Mouse (Mus musculus): ENCODE results near the gene Rasl12. TPM values are rescaled to one million over a fixed set of nuclear protein-coding genes. Genes with fewer than 3 reads are reported as not detected.

Rasl12 gene
- polyA plus RNA-seq (2012; rRNA removed), result 7.5 and 8.4 TPM in 2 replicates

DNA sequence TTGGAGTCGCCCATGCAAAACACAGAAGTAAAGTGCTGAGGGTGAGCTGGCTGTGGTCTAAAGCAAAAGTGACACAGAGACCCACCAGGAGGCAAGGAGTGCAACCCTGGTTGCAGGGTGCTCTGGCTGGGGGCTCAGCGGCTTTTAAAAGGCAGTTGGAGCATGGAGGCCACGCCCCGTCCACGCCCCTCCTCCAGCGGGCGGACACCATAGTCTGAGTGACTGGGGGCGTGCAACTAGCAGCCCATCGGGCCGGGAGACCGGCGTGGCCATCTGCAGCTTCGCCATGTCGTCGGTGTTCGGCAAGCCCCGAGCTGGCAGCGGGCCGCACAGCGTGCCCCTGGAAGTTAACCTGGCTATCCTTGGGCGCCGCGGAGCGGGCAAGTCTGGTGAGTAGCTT, at the start of gene Rasl12:
Gene Rasl12 (plus strand): TSS at position 228 of the 400 bp plus-strand sequence.

DNA sequence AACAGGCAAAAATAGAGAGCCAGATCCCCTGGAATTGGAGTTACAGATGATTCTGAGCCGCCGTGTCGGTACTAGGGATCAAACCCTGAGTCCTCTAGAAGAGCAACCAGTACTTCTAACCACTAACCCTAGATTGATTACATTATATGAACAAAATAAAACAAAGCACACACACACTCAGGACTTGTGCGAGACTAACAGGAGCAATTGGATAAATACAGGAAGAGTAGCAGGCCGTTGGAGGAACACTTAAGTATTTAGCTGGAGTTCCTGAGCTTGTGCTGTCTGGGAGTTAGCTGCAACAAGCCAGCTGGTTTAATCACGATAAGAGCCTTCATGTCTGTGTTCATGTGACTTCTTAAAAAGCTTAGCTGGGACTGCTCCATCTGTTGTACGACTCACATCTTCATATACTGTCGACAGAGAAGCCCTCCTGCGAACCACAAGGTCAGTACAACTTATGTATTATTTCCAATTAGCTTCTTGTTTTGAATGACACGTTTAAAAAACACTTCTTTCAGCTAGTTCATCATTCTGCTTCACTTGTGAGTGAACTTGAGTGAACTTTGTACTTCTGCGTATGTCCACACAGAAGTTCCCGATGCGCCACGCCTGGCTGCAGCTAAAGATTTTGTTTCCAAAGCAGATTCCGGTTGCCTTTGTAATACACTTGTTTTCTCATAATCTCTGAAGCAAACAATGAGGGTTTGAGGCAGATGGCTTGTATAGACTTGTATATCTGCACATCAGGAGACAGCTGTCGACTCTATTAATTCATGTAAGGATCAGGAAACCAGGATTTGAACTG, 37.5 kb upstream of the Rasl12 start, which contains the start of gene Ubap1l:
Gene Ubap1l (plus strand): TSS at position 401 of the 808 bp plus-strand sequence.

DNA sequence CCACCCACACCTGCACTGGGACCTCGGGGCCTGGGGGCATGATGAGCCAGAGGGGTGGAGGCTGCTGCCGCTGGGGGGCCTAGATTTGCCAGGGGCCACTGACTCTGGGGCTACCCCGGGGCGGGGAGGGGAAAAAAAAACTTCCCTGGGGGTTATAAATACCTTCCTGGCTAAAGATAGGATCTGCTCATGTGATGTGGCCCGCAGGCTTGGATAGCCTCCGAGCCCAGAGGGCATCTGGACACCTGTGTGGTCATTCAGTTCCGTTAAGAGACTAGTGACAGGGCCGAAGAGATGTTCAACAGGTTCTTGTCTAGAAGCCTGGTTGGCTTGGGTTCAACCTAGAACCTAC, 6.7 kb upstream of the Rasl12 start, which contains the start of gene Kbtbd13:
Gene Kbtbd13 (minus strand): TSS at position 40 of the 352 bp plus-strand sequence.

DNA sequence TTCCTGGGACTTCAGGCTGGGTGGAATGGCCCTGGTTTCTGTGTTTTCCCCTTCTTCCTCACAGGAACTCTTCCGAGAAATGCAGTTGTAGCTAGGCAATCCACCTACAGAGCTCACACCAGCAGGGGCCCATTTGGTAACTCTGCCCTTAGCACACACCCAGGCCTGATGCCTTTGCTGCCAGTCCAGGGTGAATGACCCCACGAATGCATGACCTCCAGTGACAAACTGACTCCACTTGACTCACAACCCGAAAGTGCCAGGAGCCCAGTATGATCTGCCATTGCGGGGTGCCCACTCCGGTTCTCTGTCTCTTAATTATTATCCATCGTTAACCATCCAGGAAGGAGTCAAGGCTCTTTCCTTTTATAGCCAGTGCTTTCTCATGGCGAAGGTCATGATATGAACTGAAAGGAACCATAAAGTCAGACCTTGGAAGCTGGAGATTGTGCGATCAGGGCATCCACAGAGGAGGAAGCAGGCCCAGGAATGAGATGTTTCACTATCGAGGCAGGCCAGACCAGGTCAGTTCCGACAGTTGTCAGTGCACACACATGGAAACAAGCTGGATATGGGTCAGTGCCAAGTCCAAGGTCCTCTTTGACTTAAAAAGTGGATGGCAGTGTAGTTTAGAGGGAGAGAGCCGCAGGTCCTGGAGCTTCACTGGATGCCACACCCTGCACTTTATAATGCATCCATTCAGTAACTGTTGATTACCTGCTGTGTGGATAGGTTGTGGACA, 24.6 kb downstream of the Rasl12 start, which contains the start of gene Slc51b:
Gene Slc51b (minus strand): TSS at position 196 of the 742 bp plus-strand sequence.

DNA sequence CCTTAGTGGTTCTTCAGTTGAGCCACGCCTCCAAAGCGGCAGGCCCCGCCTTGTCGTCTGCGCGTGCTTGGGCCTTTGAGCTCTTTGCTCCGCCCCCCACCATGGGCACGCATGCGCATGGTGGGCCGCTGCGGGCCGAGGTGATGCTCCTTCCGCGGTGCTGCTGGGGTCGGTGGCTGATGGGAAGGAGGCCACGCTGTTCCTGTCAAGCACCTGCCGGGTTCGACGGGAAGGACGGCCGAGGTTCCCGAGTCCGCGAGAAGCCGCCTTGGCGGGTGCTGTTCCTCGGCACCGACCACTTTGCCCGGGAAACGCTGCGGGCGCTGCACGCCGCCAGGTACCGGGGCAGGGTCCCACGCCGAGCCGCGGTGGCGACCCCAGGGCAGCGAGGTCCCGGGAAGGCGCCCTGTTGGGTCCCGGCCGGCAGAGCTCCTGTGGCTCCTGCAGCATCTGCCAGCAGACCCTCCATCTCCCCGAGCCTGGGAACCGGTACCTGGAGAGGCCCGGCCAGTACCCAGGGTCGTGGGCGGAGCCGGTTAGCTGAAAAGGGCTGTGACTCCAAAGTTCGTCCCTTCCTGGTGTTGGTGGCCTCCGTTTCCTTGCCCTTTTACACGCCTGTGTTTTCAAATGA, 37.5 kb downstream of the Rasl12 start, which contains the start of gene Mtfmt:
Gene Mtfmt (plus strand): TSS at position 112 of the 631 bp plus-strand sequence.

DNA sequence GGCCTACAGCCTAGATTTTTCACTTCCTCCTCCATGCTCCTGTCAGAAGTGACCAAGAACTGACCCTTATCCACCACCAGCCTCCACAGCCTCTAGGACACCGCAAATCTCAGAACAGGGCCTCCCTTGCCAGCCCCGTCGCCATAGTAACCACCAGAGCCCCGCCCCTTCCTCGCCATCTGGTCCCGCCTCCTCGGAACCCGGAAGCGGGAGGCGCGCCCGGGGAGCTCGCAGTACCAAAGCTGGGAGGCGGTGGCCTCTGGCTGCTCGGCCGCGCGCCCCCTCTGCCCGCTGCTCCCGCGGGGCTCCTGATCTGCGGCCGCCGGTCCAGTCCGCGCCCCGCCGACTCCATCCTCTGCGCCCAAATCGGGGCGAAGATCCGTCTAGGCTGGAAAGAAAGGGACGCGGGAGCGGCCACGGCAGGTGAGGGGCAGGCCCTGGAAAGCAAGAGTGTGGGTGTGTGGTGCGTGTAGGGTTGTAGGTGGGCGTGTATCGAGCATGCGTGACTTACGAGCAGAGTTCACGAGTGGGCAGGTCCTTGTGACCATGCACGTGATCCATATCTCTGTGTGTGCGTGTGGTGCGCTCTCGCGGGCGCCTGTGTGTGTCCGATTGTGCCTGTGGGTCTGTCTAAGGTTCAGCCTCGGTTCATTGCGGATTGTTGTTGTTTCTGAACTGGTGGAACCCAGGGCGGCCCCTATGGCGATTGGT, 62.6 kb downstream of the Rasl12 start, which contains the start of gene Spg21:
Gene Spg21 (plus strand): TSS at position 216 of the 711 bp plus-strand sequence.

Other genes with a start within 250 kb of the Rasl12 start
- 5.7 and 11.1 TPM in 2 replicates for gene Parp16, start 203.2 kb upstream of the Rasl12 start, polyA plus RNA-seq (2012; rRNA removed)
- 4.9 and 6.3 TPM in 2 replicates for gene Cilp, start 133.3 kb upstream of the Rasl12 start, polyA plus RNA-seq (2012; rRNA removed)
- gene Clpx, start 104.2 kb upstream of the Rasl12 start, polyA plus RNA-seq (2012; rRNA removed), result 5.0 and 5.6 TPM in 2 replicates
- 5.3 and 10.1 TPM in 2 replicates for gene Pdcd7, start 52.4 kb upstream of the Rasl12 start, polyA plus RNA-seq (2012; rRNA removed)
- gene Ubap1l, start 37.5 kb upstream of the Rasl12 start, polyA plus RNA-seq (2012; rRNA removed), result 0.10 and 0.16 TPM in 2 replicates
- gene Kbtbd13, start 6.9 kb upstream of the Rasl12 start, polyA plus RNA-seq (2012; rRNA removed), result 0.22 and 0.25 TPM in 2 replicates
- gene Slc51b, start 24.4 kb downstream of the Rasl12 start, polyA plus RNA-seq (2012; rRNA removed), result not detected in 2 replicates
- gene Mtfmt, start 37.3 kb downstream of the Rasl12 start, polyA plus RNA-seq (2012; rRNA removed), result 1.9 and 2.9 TPM in 2 replicates
- gene Spg21, start 62.4 kb downstream of the Rasl12 start, polyA plus RNA-seq (2012; rRNA removed), result 3.8 and 5.6 TPM in 2 replicates
- 0.05 and 0.16 TPM in 2 replicates for gene Ankdd1a, start 121.7 kb downstream of the Rasl12 start, polyA plus RNA-seq (2012; rRNA removed)
- 8.1 and 9.6 TPM in 2 replicates for gene Plekho2, start 181.5 kb downstream of the Rasl12 start, polyA plus RNA-seq (2012; rRNA removed)
- gene Pif1, start 188.7 kb downstream of the Rasl12 start, polyA plus RNA-seq (2012; rRNA removed), result 1.0 TPM in 2 replicates
- 38.2 and 60.8 TPM in 2 replicates for gene Rbpms2, start 231.1 kb downstream of the Rasl12 start, polyA plus RNA-seq (2012; rRNA removed)